Mouse (Mus musculus) erythroblast, embryonic 14.5 days (primary cell): ENCODE data around the gene Rtp4. TPM values are rescaled to one million over a fixed set of nuclear protein-coding genes. Genes with fewer than 3 reads are reported as not detected.

Experiments
- H3K27me3 ChIP-seq: 2 replicates; pipeline ENCODE4 v1.6.1; 2012; ENCODE audit warnings: inconsistent platforms; ENCODE audit not compliant: control insufficient read depth
- H3K36me3 ChIP-seq: 2 replicates; pipeline ENCODE4 v1.6.1; 2012; ENCODE audit warnings: mild to moderate bottlenecking, inconsistent platforms; ENCODE audit not compliant: control insufficient read depth
- H3K4me1 ChIP-seq: 2 replicates; pipeline ENCODE4 v1.6.1; 2012; ENCODE audit warnings: inconsistent platforms; ENCODE audit not compliant: control insufficient read depth
- H3K4me3 ChIP-seq: replicated peaks from 2 replicates; pipeline ENCODE3; 2012; ENCODE audit warnings: moderate library complexity, mild to moderate bottlenecking, inconsistent platforms
- H3K9me3 ChIP-seq: 2 replicates; pipeline ENCODE4 v1.6.1; 2012; ENCODE audit warnings: low read length, inconsistent platforms, mixed read lengths; ENCODE audit not compliant: control insufficient read depth
- GATA1 ChIP-seq: IDR thresholded peaks from 2 replicates; pipeline ENCODE4 v1.6.1; 2012; ENCODE audit warnings: low read length, inconsistent platforms, mixed read lengths
- TAL1 ChIP-seq: IDR thresholded peaks from 3 replicates; pipeline ENCODE4 v1.6.1; 2012; ENCODE audit warnings: low read length, inconsistent platforms, mixed read lengths
- polyA plus RNA-seq: library from polyadenylated mRNA; stranded (reverse); fragments of >175 nt; gene quantifications from 2 replicates; pipeline ENCODE4 v1.2.3, GENCODE M21; 2012

Gene Rtp4
- polyA plus RNA-seq, 1 experiment = 0.02 TPM

GRCm38 (mm10) chr16:23492783-23493182 is 27.3 kb upstream of the Rtp4 start:
- Histone ChIP-seq H3K9me3 (no peaks in the 10 kb centered on the region), H3K4me3 (no peak overlapping the region), H3K4me1 (no peaks in the 10 kb centered on the region), H3K27me3 (no peaks in the 10 kb centered on the region; the same call in 1 of the 2 replicates), H3K36me3 (no peaks in the 10 kb centered on the region; the same call in 1 of the 2 replicates)
- no peak for TF ChIP-seq GATA1
- TF ChIP-seq TAL1 = no peak

GRCm38 (mm10) chr16:23496245-23496924 is 23.7 kb upstream of the Rtp4 start:
- Histone ChIP-seq H3K4me3 (no peak overlapping the region), H3K9me3 (no peaks in the 10 kb centered on the region), H3K27me3 (no peaks in the 10 kb centered on the region; the same call in 1 of the 2 replicates), H3K36me3 (no peaks in the 10 kb centered on the region; the same call in 1 of the 2 replicates), H3K4me1 (peaks cover 30% of the 10 kb centered on the region)
- no peak for TF ChIP-seq TAL1

GRCm38 (mm10) chr16:23497440-23497839 is 22.7 kb upstream of the Rtp4 start:
- Histone ChIP-seq H3K4me1 (peaks cover 34% of the 10 kb centered on the region), H3K27me3 (no peaks in the 10 kb centered on the region)
- TF ChIP-seq TAL1 = no peak
- no peak for TF ChIP-seq GATA1

GRCm38 (mm10) chr16:23497881-23498280 is 22.2 kb upstream of the Rtp4 start:
- Histone ChIP-seq H3K9me3 (no peaks in the 10 kb centered on the region), H3K27me3 (no peaks in the 10 kb centered on the region), H3K4me1 (peaks cover 34% of the 10 kb centered on the region), H3K4me3 (no peak overlapping the region), H3K36me3 (no peaks in the 10 kb centered on the region; the same call in 1 of the 2 replicates)
- TF ChIP-seq GATA1 (no peak), TAL1 (no peak)

More at GRCm38 (mm10) chr16:23497440-23497839, 22.7 kb upstream of the Rtp4 start:
- H3K9me3 ChIP-seq = no peaks in the 10 kb centered on the region
- H3K4me3 ChIP-seq = no peak overlapping the region
- H3K36me3 ChIP-seq = no peaks in the 10 kb centered on the region; the same call in 1 of the 2 replicates

- Histone ChIP-seq H3K36me3 (no peaks in the 10 kb centered on the region; the same call in 1 of the 2 replicates), H3K27me3 (no peaks in the 10 kb centered on the region), H3K4me3 (no peak overlapping the region), H3K4me1 (peaks cover 34% of the 10 kb centered on the region), H3K9me3 (no peaks in the 10 kb centered on the region)
- no peak for TF ChIP-seq GATA1
- no peak for TF ChIP-seq TAL1
These were observed 21.4 kb upstream of the Rtp4 start for GRCm38 (mm10) chr16:23498691-23499131.

GRCm38 (mm10) chr16:23500558-23500957 is 19.5 kb upstream of the Rtp4 start:
- no peaks in the 10 kb centered on the region for H3K9me3 ChIP-seq
- no peaks in the 10 kb centered on the region for H3K27me3 ChIP-seq
- TF ChIP-seq TAL1 = no peak; the same call in 2 of the 3 replicates
- TF ChIP-seq GATA1 = no peak
- peaks cover 39% of the 10 kb centered on the region for H3K4me1 ChIP-seq
- no peak overlapping the region for H3K4me3 ChIP-seq
- H3K36me3 ChIP-seq = no peaks in the 10 kb centered on the region; the same call in 1 of the 2 replicates

- TF ChIP-seq GATA1 (no peak), TAL1 (no peak)
- H3K27me3 ChIP-seq = no peaks in the 10 kb centered on the region
- no peaks in the 10 kb centered on the region; the same call in 1 of the 2 replicates for H3K36me3 ChIP-seq
- H3K4me1 ChIP-seq = peaks cover 39% of the 10 kb centered on the region
- H3K4me3 ChIP-seq = no peak overlapping the region
- no peaks in the 10 kb centered on the region for H3K9me3 ChIP-seq
These were observed 18.8 kb upstream of the Rtp4 start for GRCm38 (mm10) chr16:23501288-23501687.

GRCm38 (mm10) chr16:23502478-23502877 is 17.6 kb upstream of the Rtp4 start:
- Histone ChIP-seq H3K9me3 (no peaks in the 10 kb centered on the region), H3K4me1 (peaks cover 39% of the 10 kb centered on the region), H3K36me3 (no peaks in the 10 kb centered on the region; the same call in 1 of the 2 replicates), H3K27me3 (no peaks in the 10 kb centered on the region), H3K4me3 (no peak overlapping the region)
- no peak for TF ChIP-seq GATA1
- no peak for TF ChIP-seq TAL1

GRCm38 (mm10) chr16:23503351-23503750 is 16.7 kb upstream of the Rtp4 start:
- TF ChIP-seq GATA1 (no peak), TAL1 (no peak)
- Histone ChIP-seq H3K4me1 (peaks cover 38% of the 10 kb centered on the region), H3K36me3 (no peaks in the 10 kb centered on the region; the same call in 1 of the 2 replicates), H3K27me3 (no peaks in the 10 kb centered on the region), H3K4me3 (no peak overlapping the region), H3K9me3 (no peaks in the 10 kb centered on the region)
